Mouse (Mus musculus) liver, postnatal 0 days (tissue): ENCODE data around the gene AK157302. TPM values are rescaled to one million over a fixed set of nuclear protein-coding genes. Genes with fewer than 3 reads are reported as not detected.
"Not testable (repeated sequence)": the region's sequence is repeated elsewhere in the genome, so short reads cannot be mapped to it uniquely, and the experiment has no call there.

Experiments
- ATAC-seq: fragments of 200-750 bp; cut with Nextera tagmentation; 2 replicates; pipeline ENCODE4 v1.8.0; 2017; ENCODE audit warnings: mild to moderate bottlenecking, moderate library complexity
- DNase-seq: peaks from one replicate; pipeline ENCODE4 v3.0.0-alpha.2; 2016
- H3K27ac ChIP-seq: fragments of 300-500 bp; sonication (generic); 2 replicates; pipeline ENCODE4 v1.5.1; 2014; ENCODE audit warnings: antibody characterized with exemption, moderate library complexity, mild to moderate bottlenecking, low read depth
- H3K27me3 ChIP-seq: fragments of 300-500 bp; sonication (generic); 2 replicates; pipeline ENCODE4 v1.6.1; 2014; ENCODE audit warnings: low read length, control low read depth, mixed read lengths; ENCODE audit not compliant: insufficient read depth
- H3K36me3 ChIP-seq: fragments of 300-500 bp; sonication (generic); replicated peaks from 2 replicates; pipeline ENCODE4 v1.6.1; 2014; ENCODE audit warnings: mild to moderate bottlenecking, control low read depth, low read length, moderate library complexity, mixed read lengths; ENCODE audit not compliant: insufficient read depth
- H3K4me1 ChIP-seq: fragments of 300-500 bp; sonication (generic); 2 replicates; pipeline ENCODE4 v1.6.1; 2014; ENCODE audit warnings: antibody characterized with exemption, mild to moderate bottlenecking, control low read depth; ENCODE audit not compliant: insufficient read depth
- H3K4me2 ChIP-seq: fragments of 300-500 bp; sonication (generic); 2 replicates; pipeline ENCODE4 v1.6.1; 2014; ENCODE audit warnings: low read depth, mild to moderate bottlenecking, low read length, moderate library complexity, mixed read lengths
- H3K4me3 ChIP-seq: fragments of 300-500 bp; sonication (generic); 2 replicates; pipeline ENCODE4 v1.5.1; 2014; ENCODE audit warnings: low read depth, low read length
- H3K9ac ChIP-seq: fragments of 300-500 bp; sonication (generic); replicated peaks from 2 replicates; pipeline ENCODE4 v1.6.1; 2014; ENCODE audit warnings: mild to moderate bottlenecking, moderate library complexity
- H3K9me3 ChIP-seq: fragments of 300-500 bp; sonication (generic); 2 replicates; pipeline ENCODE4 v1.6.1; 2016; ENCODE audit warnings: mild to moderate bottlenecking, control low read depth, low read length, mixed read lengths
- CTCF ChIP-seq: sonication (generic); IDR thresholded peaks from 2 replicates; pipeline ENCODE4 v1.5.1; 2016; ENCODE audit warnings: antibody characterized with exemption, low read depth
- EP300 ChIP-seq: IDR thresholded peaks from 2 replicates; pipeline ENCODE4 v1.6.1; 2016; ENCODE audit warnings: antibody characterized with exemption, low read depth, mild to moderate bottlenecking
- WGBS: fragments of 180-500 bp; shearing (Covaris S2); extraction: QIAGEN DNeasy Blood & Tissue Kit; methylation state at CpG from one replicate; pipeline ENCODE4 v1.1.7; 2014; ENCODE audit not compliant: insufficient replicate concordance; 5-methylcytosine and 5-hydroxymethylcytosine counted together
- polyA plus RNA-seq: library from polyadenylated mRNA; unstranded; fragments of >200 nt; fragmentation: Nextera tagmentation; extraction: Ambion mirVana; gene quantifications from 2 replicates; pipeline ENCODE4 v1.2.1, GENCODE M21; 2015

The AK157302 gene
- polyA plus RNA-seq, 1 experiment from 2014 or later: 0.70 TPM

DNA sequence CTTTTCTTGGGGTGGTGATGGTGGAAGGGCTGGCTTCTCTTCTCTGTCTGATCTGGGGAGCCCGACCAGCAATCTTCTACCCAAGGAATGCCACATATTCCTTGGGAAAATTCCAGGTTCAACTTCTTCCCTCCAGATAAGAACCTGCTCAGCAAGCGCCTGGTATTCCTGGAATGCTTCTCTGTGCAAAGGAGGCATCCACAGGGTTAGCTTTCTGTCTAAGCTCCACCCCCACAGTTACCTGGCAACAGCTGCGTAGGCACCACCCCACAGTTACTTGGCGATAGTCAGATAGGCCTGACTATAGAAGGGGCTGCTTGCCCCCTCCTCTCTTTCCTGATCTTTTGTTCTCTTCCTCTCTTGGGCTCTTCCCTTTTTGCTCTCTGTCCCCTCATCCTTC lies 38.7 kb upstream of the AK157302 start:
- H3K4me1 ChIP-seq: peaks cover 11% of the 10 kb centered on the region; the same call in 1 of the 2 replicates
- H3K9me3 ChIP-seq: no peaks in the 10 kb centered on the region
- H3K36me3 ChIP-seq: no peaks in the 10 kb centered on the region
- TF ChIP-seq EP300 (no peak), CTCF (no peak)
- 39% methylated on average over 4 of the region's 4 CpGs for WGBS
- no peaks in the 10 kb centered on the region for H3K27me3 ChIP-seq
- ATAC-seq (no peak), DNase-seq (no peak)
- H3K4me2 ChIP-seq: no peak overlapping the region
- H3K27ac ChIP-seq: no peak overlapping the region
- H3K4me3 ChIP-seq: no peak overlapping the region
- no peak overlapping the region for H3K9ac ChIP-seq

DNA sequence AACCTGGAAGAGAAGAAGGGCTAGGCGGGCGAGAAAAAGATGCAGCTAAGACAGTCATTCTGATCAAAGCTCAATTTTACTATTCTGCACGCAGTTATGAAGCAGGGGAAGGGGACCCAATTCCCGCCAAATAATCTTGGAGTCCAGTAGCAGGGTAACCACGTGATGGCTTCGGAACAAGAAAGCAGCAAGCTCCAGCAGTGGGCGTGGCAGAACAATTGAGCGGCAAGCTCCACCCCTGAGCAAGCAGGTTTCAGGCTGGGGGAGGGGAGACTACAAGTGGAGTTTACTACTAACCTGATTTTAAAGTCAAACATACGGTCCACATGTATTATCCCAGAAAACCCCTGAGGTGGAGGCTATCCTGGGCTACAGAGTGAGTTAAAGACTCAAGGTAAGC lies 32.5 kb upstream of the AK157302 start:
- H3K27ac ChIP-seq, ATAC-seq, H3K4me3 ChIP-seq, H3K27me3 ChIP-seq, H3K4me2 ChIP-seq, H3K4me1 ChIP-seq, DNase-seq, H3K9ac ChIP-seq, H3K9me3 ChIP-seq, H3K36me3 ChIP-seq: not testable (repeated sequence)
- 59% methylated on average over 9 of the region's 9 CpGs for WGBS

DNA sequence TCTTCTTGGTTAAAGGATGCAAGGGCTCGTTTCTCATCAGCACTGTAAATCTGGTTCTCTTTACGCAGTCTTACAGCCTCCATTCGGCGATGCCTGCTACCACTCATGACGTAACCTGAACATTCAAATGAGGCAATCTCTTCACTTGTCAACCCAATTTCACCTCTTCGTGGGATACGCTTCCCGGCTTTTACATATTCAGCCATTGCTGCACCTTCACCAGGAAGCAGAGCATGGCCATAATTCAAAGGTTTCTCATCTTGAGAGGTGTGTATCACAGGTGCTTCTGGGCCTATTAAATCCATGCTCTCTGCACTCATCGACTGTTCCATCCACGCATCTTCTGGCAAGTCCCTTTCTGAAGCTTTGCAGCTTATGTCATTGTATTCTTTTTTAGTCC lies 27.7 kb upstream of the AK157302 start:
- Histone ChIP-seq H3K4me1 (peaks cover 8% of the 10 kb centered on the region), H3K27me3 (no peaks in the 10 kb centered on the region), H3K9ac (no peak overlapping the region), H3K27ac (no peak overlapping the region), H3K4me3 (no peak overlapping the region), H3K9me3 (no peaks in the 10 kb centered on the region), H3K36me3 (no peaks in the 10 kb centered on the region), H3K4me2 (no peak overlapping the region)
- DNase-seq (no peak), ATAC-seq (no peak)
- no peak for TF ChIP-seq CTCF
- no peak for TF ChIP-seq EP300
- WGBS: 78% methylated on average over 10 of the region's 10 CpGs

DNA sequence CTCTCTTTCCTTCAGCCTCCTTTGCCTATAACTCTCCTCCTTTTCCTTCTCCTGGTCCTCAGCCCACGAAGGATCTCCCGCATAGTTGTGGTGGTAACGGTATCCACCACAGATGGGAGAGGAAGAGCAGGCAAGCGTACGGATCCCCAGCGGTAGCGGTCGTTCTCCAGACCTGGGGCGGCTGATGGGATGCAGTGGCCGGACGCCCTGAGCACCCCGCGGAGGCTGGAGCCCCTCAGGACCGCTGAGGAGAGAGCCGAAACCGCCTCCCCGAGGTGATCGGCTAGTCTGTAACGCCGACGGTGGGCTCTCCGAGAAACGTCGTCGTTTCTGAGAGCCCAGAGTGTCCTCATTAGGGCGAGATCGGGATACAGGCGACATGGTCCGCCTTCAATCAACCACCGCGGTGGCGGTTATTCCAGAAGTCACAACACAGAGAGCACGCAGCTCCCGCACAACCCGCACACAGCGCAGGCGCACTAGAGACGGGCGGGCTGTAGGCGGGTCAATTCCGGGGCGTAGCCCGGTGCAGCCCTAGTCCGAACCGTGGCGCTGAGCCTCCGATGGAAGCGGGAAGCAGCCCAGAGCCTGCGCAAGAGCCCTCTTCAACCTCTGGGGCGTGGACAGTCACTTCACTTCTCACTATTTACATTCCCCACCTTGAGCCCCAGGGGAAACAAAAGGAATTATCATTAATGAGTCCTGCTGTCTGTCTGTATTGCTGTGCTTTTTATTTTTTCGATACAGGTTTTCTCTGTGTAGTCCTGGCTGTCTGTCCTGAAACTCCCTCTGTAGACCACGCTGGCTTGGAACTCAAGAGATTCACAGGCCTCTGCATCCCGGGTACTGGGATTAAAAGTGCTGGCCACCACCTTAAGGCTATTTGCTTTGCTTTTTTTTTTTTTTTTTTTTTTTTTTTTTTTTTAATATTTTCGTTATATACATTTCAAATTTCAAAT lies 26.7 kb upstream of the AK157302 start, which contains the start of gene Nkapl:
Nkapl (minus strand) TSS at position 449 of the 959 bp plus-strand sequence.
- Histone ChIP-seq H3K9me3 (no peaks in the 10 kb centered on the region), H3K4me1 (peaks cover 8% of the 10 kb centered on the region), H3K27me3 (no peaks in the 10 kb centered on the region), H3K27ac (peak within 1 kb of the TSS; percentile 57; the same call in 1 of the 2 replicates), H3K4me3 (peak within 1 kb of the TSS; percentile 81), H3K36me3 (no peaks in the 10 kb centered on the region), H3K4me2 (peak within 1 kb of the TSS; percentile 97), H3K9ac (peak within 1 kb of the TSS; percentile 88)
- 1% methylated on average over 49 of the region's 54 CpGs for WGBS
- DNase-seq: peak; percentile 92
- peak; percentile 100 for ATAC-seq
- TF ChIP-seq EP300 (no peak), CTCF (0 out of 2 replicates have a peak, but pooled peaks have one; percentile 6)

DNA sequence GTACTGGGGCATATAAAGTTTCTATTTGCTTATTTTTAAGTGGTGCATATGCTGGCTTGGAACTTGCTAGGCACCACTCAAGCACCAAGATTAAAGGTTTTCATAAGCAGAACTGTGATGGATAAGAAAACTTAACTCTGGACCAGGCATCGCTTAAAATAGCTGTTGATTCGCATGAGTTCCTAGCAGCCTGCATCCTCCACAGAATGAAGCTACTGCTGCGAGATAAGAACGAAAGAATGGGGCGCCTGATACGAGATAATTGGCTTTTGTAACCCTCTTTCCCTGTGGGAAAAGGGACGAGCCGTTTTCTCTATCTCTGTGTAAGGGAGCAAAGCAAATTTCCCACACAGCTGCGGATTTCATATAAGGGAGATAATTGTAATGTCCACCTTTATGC lies 25.9 kb upstream of the AK157302 start:
- ATAC-seq (no peak), DNase-seq (no peak)
- Histone ChIP-seq H3K36me3 (no peaks in the 10 kb centered on the region), H3K9ac (no peak overlapping the region), H3K9me3 (no peaks in the 10 kb centered on the region), H3K4me3 (no peak overlapping the region; the same call in 1 of the 2 replicates), H3K27ac (no peak overlapping the region), H3K4me2 (peak overlapping the region; percentile 97), H3K27me3 (no peaks in the 10 kb centered on the region), H3K4me1 (peaks cover 8% of the 10 kb centered on the region)
- WGBS: 23% methylated on average over 9 of the region's 9 CpGs
- TF ChIP-seq EP300: no peak
- no peak for TF ChIP-seq CTCF

DNA sequence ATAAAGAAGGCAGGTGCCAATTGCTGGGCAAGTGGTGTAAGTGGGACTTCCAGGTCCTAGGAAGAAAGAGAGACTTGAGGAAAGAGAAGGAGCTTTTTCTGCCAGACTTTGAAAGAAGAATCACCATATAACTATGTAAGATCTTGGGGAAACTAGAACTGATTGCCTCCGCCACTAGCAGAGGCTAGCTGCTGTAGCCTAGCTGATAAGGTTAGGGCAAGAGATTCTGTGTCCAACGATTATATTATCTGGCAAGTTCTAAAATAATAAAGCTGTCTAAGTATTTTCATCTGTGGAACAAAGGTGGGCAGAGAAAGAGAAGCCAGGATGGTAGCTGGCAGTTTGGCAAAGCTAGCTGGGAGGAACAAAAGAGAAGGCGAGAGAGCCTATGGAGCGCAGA lies 22.6 kb upstream of the AK157302 start:
- H3K27me3 ChIP-seq: no peaks in the 10 kb centered on the region
- H3K4me2 ChIP-seq: no peak overlapping the region
- 30% methylated on average over 4 of the region's 4 CpGs for WGBS

DNA sequence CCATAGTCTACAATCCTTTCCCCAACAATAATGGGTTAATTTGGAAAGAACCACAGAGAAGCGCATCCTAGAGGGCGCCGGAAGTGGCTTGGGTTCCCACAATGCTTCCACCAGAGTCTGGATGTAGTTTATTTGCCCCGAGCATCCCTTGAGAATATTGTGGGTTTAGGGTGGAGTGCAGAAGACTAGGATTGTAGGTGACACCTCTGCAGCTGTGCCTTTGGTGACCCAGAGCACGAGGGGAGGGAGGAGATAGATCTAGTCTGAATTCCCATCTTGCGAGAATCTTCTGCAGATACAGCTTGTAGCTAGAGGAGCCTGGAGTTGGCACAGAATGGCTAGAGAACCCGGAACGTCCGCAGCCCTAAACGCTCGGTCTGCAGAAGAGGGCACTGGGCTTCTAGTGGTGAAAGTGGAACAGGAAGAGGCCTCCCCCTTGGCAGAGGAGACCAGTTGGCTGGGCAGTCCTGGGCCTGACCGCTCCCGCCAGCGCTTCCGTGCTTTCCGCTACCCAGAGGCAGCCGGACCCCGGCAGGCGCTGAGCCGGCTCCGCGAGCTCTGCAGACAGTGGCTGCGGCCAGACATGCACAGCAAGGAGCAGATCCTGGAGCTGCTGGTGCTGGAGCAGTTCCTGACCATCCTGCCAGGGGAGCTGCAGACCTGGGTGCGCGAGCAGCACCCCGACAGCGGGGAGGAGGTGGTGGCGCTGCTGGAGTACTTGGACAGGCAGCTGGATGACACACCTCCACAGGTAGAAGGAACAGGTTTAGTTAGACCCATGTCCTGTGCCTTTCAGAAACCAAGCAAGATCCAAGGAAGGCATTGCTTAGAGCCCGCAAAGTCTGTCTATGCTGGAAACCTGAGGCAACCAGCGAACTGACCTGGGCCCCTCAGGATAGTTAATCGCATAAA lies 16.0 kb upstream of the AK157302 start, which contains the start of the genes Zkscan4 and Gm10065:
Zkscan4 (plus strand) TSS at position 149 of the 912 bp plus-strand sequence.
Gm10065 (minus strand) TSS at position 683 of the 912 bp plus-strand sequence.
- H3K36me3 ChIP-seq, H3K4me1 ChIP-seq, H3K27me3 ChIP-seq, H3K9me3 ChIP-seq: not testable (repeated sequence)
- DNase-seq: peak; percentile 56
- Histone ChIP-seq H3K9ac (peak within 1 kb of the TSS; percentile 41), H3K4me3 (peak within 1 kb of the TSS; percentile 52), H3K27ac (peak within 1 kb of the TSS; percentile 84), H3K4me2 (peak within 1 kb of the TSS; percentile 83)
- peak; percentile 89 for ATAC-seq
- WGBS: 4% methylated on average over 25 of the region's 31 CpGs

More for the DNA sequence above, 22.6 kb upstream of the AK157302 start:
- ATAC-seq (no peak), DNase-seq (no peak)
- Histone ChIP-seq H3K36me3 (no peaks in the 10 kb centered on the region), H3K4me1 (peaks cover 8% of the 10 kb centered on the region), H3K9ac (no peak overlapping the region), H3K27ac (no peak overlapping the region), H3K4me3 (no peak overlapping the region), H3K9me3 (no peaks in the 10 kb centered on the region)
- TF ChIP-seq CTCF (no peak), EP300 (no peak)
